Mouse (Mus musculus) yolk sac, embryonic 10.5 days (tissue): Measurements from ENCODE around the gene Pcgf6.
"Not testable (repeated sequence)": the region's sequence is repeated elsewhere in the genome, so short reads cannot be mapped to it uniquely, and the experiment has no call there.

ENCODE experiments used
- DNase-seq: peaks from one replicate; pipeline ENCODE4 v3.0.0-alpha.2; 2017; ENCODE audit warnings: low spot score

The Pcgf6 gene

DNA sequence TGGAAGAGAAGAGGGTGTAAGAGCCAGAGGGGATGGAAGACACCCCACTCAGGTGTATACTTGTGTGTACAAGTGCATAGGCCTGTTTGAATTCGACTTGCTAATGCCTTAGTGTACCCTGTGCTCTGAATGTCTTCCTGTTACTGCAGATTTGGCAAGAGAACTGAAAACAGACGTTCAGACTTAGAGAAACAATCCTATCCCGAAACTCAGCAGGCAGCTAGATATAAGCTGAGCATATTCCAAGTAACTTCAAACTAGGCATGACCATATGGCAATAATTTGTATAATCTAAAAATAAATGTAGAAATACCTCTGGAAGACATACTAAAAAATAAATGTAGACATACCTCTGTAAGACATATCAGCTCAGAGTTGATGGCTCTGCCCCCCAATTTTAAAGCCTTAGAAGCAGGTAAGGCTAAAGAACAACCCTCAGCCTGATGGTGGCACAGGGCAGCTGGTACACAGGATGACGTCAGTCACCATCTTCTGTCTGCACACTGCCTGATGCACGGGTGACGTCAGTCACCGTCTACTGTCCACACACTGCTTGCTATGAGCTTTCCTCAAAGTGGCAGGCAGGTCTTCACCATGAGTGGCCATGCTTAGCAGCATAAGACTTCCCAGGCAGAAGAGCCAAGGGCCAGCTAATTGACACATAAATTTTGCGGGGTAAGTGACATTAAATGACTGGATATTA, 52.4 kb downstream of the Pcgf6 start:
- no peak for DNase-seq

DNA sequence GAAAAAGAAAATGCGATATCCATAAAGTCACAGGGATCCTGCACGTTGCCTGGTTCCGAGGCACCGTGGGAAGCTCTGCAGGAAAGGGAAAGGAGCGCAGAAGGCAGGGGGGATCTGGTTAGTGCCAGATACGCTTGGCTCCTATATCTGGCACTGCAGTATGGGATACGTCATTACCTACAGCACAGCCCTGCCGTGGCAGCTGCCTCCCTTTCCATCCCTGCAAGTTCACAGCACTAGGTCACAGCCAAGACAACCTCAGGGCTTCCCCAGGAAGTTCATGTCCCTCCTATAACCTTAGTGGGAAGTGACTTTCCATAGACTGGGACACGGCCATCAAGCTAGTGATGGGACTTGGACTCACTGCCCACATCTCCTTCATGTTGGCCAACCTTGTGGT, 54.6 kb downstream of the Pcgf6 start:
- DNase-seq = no peak

DNA sequence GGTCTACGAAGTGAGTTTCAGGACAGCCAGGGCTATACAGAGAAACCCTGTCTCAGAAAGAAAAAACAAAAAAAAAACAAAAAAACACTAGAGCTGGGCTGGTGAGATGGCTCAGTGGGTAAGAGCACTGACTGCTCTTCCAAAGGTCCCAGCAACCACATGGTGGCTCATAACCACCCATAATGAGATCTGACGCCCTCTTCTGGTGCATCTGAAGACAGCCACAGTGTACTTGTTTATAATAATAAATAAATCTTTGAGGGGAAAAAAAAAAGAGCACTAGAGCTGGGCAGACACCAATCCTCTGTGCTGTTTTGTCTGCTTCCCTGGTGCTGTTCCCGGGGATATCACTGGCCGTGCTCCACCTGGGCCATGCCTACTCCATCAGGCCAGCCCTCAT, 58.4 kb downstream of the Pcgf6 start:
- DNase-seq = not testable (repeated sequence)

DNA sequence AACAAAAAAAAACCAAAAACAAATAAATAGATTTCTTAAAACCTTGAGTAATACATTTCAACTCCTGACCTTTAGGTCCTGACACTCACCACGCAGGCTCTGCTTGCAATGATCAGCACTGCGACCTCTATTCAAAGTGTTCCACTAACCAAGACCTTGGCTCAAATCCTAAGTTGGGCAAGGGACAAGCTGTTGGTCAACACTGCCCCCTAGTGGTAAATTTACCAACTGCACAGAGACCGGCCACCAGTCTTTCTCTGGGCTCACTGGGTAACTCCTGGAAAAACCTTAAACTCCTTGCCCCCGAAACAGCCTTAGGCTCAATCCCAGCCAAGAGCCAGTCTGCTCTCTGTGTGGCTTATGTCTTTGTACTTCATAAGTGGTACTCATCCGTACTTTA, 59.6 kb downstream of the Pcgf6 start:
- DNase-seq = peak; percentile 67

DNA sequence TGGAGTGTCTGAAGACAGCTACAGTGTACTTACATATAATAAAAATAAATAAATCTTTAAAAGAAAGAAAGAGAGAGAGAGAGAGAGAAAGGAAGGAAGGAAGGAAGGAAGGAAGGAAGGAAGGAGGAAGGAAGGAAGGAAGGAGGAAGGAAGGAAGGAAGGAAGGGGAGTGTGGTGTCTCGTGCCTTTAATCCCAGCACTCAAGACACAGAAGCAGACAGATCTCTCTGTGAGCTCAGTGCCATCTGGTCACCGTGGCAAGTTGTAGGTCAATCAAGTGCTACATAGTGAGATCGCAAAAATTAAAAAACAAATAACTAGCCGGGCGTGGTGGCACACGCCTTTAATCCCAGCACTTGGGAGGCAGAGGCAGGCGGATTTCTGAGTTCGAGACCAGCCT, 60.1 kb downstream of the Pcgf6 start:
- not testable (repeated sequence) for DNase-seq

DNA sequence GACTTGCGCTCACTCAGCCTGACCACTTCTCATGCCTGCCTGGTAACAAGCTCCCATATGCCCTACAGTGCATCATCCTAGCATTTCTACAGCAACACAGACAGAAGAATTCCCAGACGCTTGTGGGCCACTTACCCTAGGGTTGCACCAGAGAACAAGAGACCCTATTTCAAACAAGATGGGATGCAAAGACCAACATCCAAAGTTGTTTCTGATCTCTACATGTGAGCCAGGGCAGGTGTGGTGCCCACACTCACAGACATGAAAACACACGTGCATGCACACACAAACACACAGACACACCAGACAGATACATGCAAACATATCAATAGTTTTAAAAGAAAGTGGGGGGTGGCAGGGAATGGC, 60.6 kb downstream of the Pcgf6 start:
- no peak for DNase-seq

DNA sequence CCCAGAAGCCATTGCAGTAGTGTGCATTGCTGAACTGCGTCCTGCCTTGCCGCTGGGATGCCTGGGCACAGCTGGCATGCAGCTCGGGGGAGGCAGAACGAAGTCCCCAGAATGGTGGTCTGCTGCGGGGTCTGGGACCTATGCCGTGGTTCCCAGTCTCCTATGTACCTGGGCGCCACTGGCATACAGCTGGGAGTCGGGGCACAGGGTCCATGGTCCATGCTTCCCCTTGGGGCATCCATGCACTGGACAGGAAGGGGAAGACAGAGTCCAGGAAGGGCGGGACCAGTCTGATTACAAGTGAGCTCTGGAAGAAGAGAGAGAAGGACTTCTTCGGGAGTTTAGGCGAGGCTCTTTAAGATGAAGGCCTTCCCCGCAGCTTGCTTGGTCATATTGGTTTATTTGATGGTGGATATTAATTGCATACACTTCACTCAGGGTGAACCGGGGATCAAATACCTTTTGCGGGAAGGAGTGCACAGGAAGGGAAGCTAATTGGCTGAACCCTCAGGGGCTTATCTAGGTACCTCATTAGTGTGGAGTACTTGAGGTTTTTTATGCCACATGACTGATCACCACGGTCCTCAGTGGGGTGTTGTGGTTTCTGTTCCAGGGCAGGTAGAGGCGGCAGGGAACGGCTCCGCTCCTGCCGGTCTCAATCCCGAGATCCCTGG, 61.1 kb downstream of the Pcgf6 start:
- DNase-seq = no peak

DNA sequence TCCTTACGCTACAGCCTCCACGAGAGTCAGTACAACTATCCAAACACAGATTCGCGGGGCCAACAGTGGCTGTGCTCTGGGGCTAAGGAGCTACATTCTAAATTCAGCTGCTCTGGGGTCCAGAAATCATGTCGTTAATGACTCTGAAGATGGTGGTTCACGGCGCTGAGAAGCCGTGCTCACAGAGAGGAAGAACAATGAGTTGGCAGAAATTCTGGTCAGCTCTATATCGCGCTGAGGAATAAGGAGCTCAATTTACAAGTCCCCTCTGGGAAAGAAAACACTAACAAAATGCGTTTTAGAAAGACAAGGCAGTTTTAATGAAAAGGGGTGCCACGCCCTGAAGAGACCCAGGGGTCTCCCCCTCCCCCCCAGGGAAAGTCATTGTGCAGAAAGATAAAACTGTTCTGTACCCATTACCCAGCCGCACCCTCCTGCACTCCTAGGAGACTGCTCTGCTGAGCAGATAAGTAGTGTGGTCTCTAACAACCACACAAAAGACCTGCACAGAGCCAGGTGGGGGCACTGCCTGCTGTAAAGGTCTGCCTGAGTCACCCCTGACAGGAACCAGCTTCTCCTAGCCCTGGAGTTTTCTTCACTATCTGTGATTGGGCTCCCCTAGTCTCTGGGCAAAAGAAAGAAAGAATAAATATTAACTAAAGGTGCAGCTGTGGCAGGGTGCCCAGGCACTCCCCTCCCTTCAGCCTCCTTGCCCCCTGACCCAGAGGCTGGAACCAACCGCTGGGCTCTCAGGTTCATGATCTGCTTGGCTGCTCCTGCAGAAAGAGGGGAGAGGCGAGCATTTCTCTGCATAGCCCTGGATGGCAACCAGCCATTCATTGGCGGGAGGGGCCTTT, 62.2 kb downstream of the Pcgf6 start:
- no peak for DNase-seq

DNA sequence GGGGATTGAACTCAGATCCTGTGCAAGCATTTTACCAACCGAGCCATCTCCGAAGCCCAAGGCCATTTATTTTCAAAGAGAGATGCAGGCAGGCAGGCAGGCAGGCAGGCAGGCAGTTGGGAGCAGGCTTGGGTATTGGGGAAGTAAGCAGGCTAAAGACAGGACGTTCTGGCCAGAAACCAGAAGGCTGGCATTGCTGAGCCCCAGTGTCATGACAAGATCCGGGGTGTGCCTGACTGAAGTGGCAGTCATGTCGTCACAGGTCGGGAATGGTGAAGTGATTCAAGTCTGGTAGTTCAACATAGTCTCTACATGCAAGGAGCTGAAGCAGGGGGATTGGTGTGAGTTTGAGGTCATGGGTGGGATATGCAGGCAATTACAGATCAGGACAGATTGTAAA, 63.1 kb downstream of the Pcgf6 start:
- no peak for DNase-seq

DNA sequence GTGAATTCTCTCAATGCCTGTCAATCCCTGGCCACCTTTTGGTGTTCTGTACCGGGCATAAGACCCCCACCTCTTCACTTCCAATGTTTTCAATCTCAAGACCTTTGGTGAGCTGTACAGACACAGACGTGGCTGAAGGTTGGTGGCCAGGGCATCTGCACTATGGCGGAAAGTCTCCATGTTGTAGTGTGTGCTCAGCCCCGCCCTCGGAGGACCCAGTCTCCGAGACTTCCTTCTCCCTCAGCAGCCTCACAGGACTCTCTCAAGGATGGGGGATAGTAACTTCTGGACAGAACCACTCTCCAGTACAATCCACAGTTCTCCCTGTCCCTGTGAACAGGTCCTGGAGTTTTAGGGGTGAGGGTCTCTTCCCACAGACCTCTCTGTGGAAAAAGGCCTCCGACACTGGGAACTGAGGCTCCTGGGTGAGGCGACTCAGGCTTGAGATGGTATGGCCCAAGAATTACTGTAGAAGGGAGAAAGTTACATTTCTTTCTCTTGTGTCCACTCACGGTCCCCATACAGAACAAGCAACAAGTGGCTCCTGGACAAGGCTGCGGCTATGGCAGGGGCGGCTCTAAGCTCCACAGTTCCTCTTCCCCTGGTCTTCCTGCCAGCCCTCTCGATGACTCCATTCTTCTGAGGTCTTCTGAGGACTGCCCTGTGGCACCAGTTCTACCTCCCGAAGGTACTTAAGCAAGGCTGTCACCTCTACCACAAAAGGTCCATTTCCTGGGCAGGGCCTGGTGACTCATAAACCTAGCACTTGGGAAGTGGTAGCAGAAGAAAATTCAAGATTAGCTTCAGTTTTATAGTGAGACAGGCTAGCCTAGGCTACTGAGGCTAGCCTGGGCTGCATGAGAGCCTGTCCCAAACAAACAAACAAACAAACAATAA, 65.7 kb downstream of the Pcgf6 start:
- no peak for DNase-seq

DNA sequence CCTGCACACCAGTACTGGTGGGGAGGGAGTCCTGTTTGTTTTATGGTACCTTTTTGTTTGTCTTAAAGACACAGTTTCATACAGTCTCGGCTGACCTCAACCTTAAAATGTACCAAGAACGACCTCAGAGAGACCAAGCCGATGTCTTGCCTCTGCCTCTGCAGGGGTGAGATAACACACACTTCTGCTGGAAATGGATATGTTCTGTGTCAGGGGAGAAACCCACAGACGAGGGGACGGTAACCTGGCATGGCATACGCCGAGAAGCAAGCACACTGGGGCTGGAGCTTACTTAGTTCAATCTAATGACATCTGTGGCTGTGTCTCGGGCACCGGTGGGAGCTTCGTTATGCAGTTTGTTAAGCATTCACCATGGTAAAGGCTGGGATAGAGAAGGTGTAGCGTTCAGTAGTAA, 66.7 kb downstream of the Pcgf6 start:
- peak; percentile 69 for DNase-seq
